Mouse (Mus musculus) lung, adult 2 months (tissue): ENCODE results near the gene 2310033P09Rik.
"Not testable (repeated sequence)": the region's sequence is repeated elsewhere in the genome, so short reads cannot be mapped to it uniquely, and the experiment has no call there.

ENCODE experiments used
- CTCF ChIP-seq: fragments of 200-500 bp; IDR thresholded peaks from 2 replicates; pipeline ENCODE4 v1.5.1; 2011; ENCODE audit warnings: mild to moderate bottlenecking, low read length, control low read depth; ENCODE audit not compliant: insufficient read depth
- POLR2A ChIP-seq: fragments of 200-500 bp; IDR thresholded peaks from 2 replicates; pipeline ENCODE4 v1.6.1; 2011; ENCODE audit warnings: low read depth, mild to moderate bottlenecking, control low read depth, low read length, borderline replicate concordance; ENCODE audit errors: extremely low read depth

DNA sequence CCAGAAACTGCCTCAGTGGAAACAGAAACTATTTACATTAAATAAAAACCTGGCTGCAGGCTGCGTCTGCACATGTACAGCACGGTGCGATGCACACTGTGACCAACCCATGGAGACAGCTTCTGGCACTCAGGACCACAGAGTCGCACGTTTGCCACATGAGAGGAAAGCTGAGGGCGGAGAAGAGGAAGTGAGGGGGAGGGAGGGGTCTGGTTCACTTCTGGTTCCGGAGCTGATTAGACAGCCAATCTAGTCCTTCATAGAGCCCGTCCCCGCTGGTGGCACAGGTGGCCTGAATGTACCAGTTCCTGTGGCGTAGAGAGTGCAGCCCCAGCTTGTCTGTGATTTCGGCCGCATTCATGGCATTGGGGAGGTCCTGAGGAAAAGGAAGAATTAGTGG lies 4.2 kb downstream of the 2310033P09Rik start:
- TF ChIP-seq POLR2A, CTCF: not testable (repeated sequence)
